In genomic region chr10:14191202-14191601, GRCm38 (mm10) we compare ENCODE assay signal across 13 mouse cellular contexts.
A peak's percentile ranks its signal among the peaks of the same experiment; 100 is the strongest.
DNase-seq lines count a peak whose midpoint lies in the region.
"Had no signal": no experiment of that assay in that cellular context is flagged by ENCODE, and none has a peak within 500 bp of the region (broad histone marks: within the 10 kb centered on the region; RNA-seq: fewer than 3 reads in every experiment).

No protein-coding gene starts in this region.

- DNase-seq in cerebellum, adult 11 months = peak; percentile 12
- DNase-seq in cerebellum, postnatal 10 days = no peak
- peak; percentile 24 for DNase-seq in heart, adult 8-10 months (ENCODE audit: low spot score)
- no peak for DNase-seq in heart, adult 9 months (ENCODE audit: low spot score in 2 of 2)
- DNase-seq in brain, adult 2 months (ENCODE audit: low read depth, low spot score) = peak; percentile 68
- peak; percentile 18 to 49 for DNase-seq in cerebellum, postnatal 36 days
- DNase-seq in retina, postnatal 1 day = no peak
- no peak for DNase-seq in adrenal gland, postnatal 4 days (ENCODE audit: low spot score in 2 of 2)
- DNase-seq: adrenal gland, postnatal 10 days; embryo, embryonic 11 days; forebrain, postnatal 0 days; kidney, adult 9 months; right cerebral cortex, postnatal 4 days had no signal

Comparison
In these comparisons a context has a peak if more than half of its experiments do, and no peak if none do; other contexts are left out.
1. DNase-seq: peak in cerebellum, adult 11 months (single experiment), heart, adult 8-10 months (single experiment), brain, adult 2 months (single experiment) and cerebellum, postnatal 36 days (2 of 2); none in cerebellum, postnatal 10 days (0 of 2), heart, adult 9 months (0 of 2), retina, postnatal 1 day (single experiment) and adrenal gland, postnatal 4 days (0 of 2).